Comparison of ENCODE assay signal across 21 mouse cellular contexts in the genomic region with DNA sequence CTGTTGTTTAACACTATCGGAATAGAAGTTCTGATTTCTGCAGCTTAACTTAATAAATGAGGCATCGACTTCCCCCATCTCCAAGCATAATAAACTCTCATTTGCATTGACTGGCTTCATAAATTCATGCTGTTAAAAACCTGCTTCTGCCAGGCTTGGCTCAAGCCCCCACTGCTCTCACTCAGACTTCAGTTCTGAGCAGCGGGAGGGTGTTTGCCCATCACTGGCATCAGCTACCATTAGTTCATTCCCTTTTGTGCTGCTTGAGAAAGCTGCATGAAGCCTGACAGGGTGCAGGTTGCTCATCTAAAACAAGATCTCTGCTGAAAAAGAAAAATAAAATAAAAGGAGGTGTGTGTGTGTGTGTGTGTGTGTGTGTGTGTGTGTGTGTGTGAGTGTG.
A peak's percentile ranks its signal among the peaks of the same experiment; 100 is the strongest.
DNase-seq lines count a peak whose midpoint lies in the region; ATAC-seq and TF ChIP-seq lines count a peak whose summit lies in the region.
"Had no signal": no experiment of that assay in that cellular context is flagged by ENCODE, and none has a peak within 500 bp of the region (broad histone marks: within the 10 kb centered on the region; RNA-seq: fewer than 3 reads in every experiment).

No protein-coding gene starts in this region.

- H3K27ac ChIP-seq in forebrain, embryonic 13.5 days = no peak overlapping the region
- H3K27ac ChIP-seq in forebrain, embryonic 10.5 days = no peak overlapping the region
- no peak overlapping the region for H3K27ac ChIP-seq in midbrain, embryonic 14.5 days (replicated peaks; ENCODE audit: low read depth, low read length)
- no peak overlapping the region for H3K27ac ChIP-seq in midbrain, embryonic 13.5 days
- no peak overlapping the region for H3K27ac ChIP-seq in midbrain, postnatal 0 days (ENCODE audit: low read depth, low read length)
- H3K27ac ChIP-seq: embryonic facial prominence, embryonic 13.5 days; hindbrain, embryonic 12.5 days; limb, embryonic 13.5 days; liver, embryonic 14.5 days; lung, embryonic 15.5 days; macrophage; midbrain, embryonic 12.5 days had no signal

- H3K36me3 ChIP-seq in forebrain, embryonic 13.5 days (ENCODE audit: poor library complexity, severe bottlenecking) = no peaks in the 10 kb centered on the region
- no peaks in the 10 kb centered on the region for H3K36me3 ChIP-seq in forebrain, embryonic 10.5 days (replicated peaks)
- H3K36me3 ChIP-seq in midbrain, embryonic 14.5 days (ENCODE audit: control insufficient read depth, insufficient read depth, low read length) = no peaks in the 10 kb centered on the region
- H3K36me3 ChIP-seq in midbrain, embryonic 13.5 days = no peaks in the 10 kb centered on the region
- no peaks in the 10 kb centered on the region for H3K36me3 ChIP-seq in midbrain, postnatal 0 days (ENCODE audit: insufficient read depth, low read length)
- H3K36me3 ChIP-seq: embryonic facial prominence, embryonic 13.5 days; hindbrain, embryonic 12.5 days; limb, embryonic 13.5 days; lung, embryonic 15.5 days; midbrain, embryonic 12.5 days had no signal

- no peak for TF ChIP-seq CTCF in midbrain, postnatal 0 days (IDR thresholded peaks at IDR 0.05)

- peaks cover 5% of the 10 kb centered on the region; the same call in 1 of the 2 replicates for H3K4me1 ChIP-seq in forebrain, embryonic 13.5 days
- peaks cover 12% of the 10 kb centered on the region for H3K4me1 ChIP-seq in forebrain, embryonic 10.5 days
- peaks cover 7% of the 10 kb centered on the region; the same call in 1 of the 2 replicates for H3K4me1 ChIP-seq in midbrain, embryonic 14.5 days (ENCODE audit: control insufficient read depth, insufficient read depth, low read length)
- H3K4me1 ChIP-seq in midbrain, embryonic 13.5 days (replicated peaks) = peaks cover 12% of the 10 kb centered on the region; the same call in 1 of the 2 replicates
- H3K4me1 ChIP-seq in midbrain, postnatal 0 days (ENCODE audit: insufficient read depth, low read length) = no peaks in the 10 kb centered on the region
- H3K4me1 ChIP-seq: embryonic facial prominence, embryonic 13.5 days; hindbrain, embryonic 12.5 days; limb, embryonic 13.5 days; lung, embryonic 15.5 days had no signal

- H3K4me3 ChIP-seq in forebrain, embryonic 13.5 days = no peak overlapping the region
- no peak overlapping the region for H3K4me3 ChIP-seq in forebrain, embryonic 10.5 days
- no peak overlapping the region for H3K4me3 ChIP-seq in midbrain, embryonic 14.5 days (replicated peaks; ENCODE audit: low read depth, low read length)
- H3K4me3 ChIP-seq in midbrain, embryonic 13.5 days (replicated peaks) = no peak overlapping the region
- no peak overlapping the region for H3K4me3 ChIP-seq in midbrain, postnatal 0 days (ENCODE audit: low read depth, low read length)
- H3K4me3 ChIP-seq: embryonic facial prominence, embryonic 13.5 days; hindbrain, embryonic 12.5 days; limb, embryonic 13.5 days; lung, embryonic 15.5 days; midbrain, embryonic 12.5 days had no signal

- H3K9ac ChIP-seq in forebrain, embryonic 13.5 days = no peak overlapping the region
- H3K9ac ChIP-seq in midbrain, embryonic 14.5 days (replicated peaks; ENCODE audit: low read length) = no peak overlapping the region
- H3K9ac ChIP-seq in midbrain, embryonic 13.5 days (replicated peaks) = no peak overlapping the region
- H3K9ac ChIP-seq in midbrain, postnatal 0 days (replicated peaks; ENCODE audit: low read length, poor library complexity, severe bottlenecking) = no peak overlapping the region
- H3K9ac ChIP-seq: embryonic facial prominence, embryonic 13.5 days; hindbrain, embryonic 12.5 days; limb, embryonic 13.5 days; liver, embryonic 14.5 days; lung, embryonic 15.5 days; midbrain, embryonic 12.5 days had no signal

- no peaks in the 10 kb centered on the region for H3K9me3 ChIP-seq in forebrain, embryonic 13.5 days (replicated peaks)
- H3K9me3 ChIP-seq in forebrain, embryonic 10.5 days = no peaks in the 10 kb centered on the region
- H3K9me3 ChIP-seq in midbrain, embryonic 14.5 days (ENCODE audit: control insufficient read depth, low read length) = no peaks in the 10 kb centered on the region
- no peaks in the 10 kb centered on the region for H3K9me3 ChIP-seq in midbrain, embryonic 13.5 days
- no peaks in the 10 kb centered on the region for H3K9me3 ChIP-seq in midbrain, postnatal 0 days (ENCODE audit: low read length)
- H3K9me3 ChIP-seq: embryonic facial prominence, embryonic 13.5 days; hindbrain, embryonic 12.5 days; limb, embryonic 13.5 days; lung, embryonic 15.5 days; midbrain, embryonic 12.5 days had no signal

- no peak for DNase-seq in forebrain, embryonic 10.5 days (ENCODE audit: extremely low spot score, low spot score)
- peak; percentile 21 for DNase-seq in midbrain, embryonic 14.5 days
- peak; percentile 46 to 78 for DNase-seq in cerebellum, postnatal 14 days
- peak; percentile 61 for DNase-seq in midbrain, postnatal 0 days (ENCODE audit: low spot score)
- no peak for DNase-seq in layer of hippocampus, adult 18-20 months (ENCODE audit: low spot score in 2 of 2)
- no peak for DNase-seq in spleen, adult 12 weeks (ENCODE audit: low spot score)
- DNase-seq: adrenal gland, postnatal 10 days; gastrocnemius, postnatal 36 days; kidney, postnatal 36 days; right cerebral cortex, postnatal 4 days had no signal

- ATAC-seq in forebrain, embryonic 13.5 days = peak; percentile 69
- no peak for ATAC-seq in midbrain, embryonic 14.5 days (ENCODE audit: low FRiP score, low TSS enrichment)
- ATAC-seq in midbrain, embryonic 13.5 days = no peak
- no peak for ATAC-seq in midbrain, postnatal 0 days (ENCODE audit: low FRiP score)
- ATAC-seq: intestine, embryonic 16.5 days; Patski had no signal

- 35% methylated on average over 3 of the region's 3 CpGs for WGBS in forebrain, embryonic 13.5 days
- WGBS in forebrain, embryonic 10.5 days = 59% methylated on average over 3 of the region's 3 CpGs
- WGBS in midbrain, embryonic 14.5 days = 43% methylated on average over 3 of the region's 3 CpGs
- 49% methylated on average over 3 of the region's 3 CpGs for WGBS in midbrain, embryonic 13.5 days
- 35% methylated on average over 3 of the region's 3 CpGs for WGBS in midbrain, postnatal 0 days

- H3K4me2 ChIP-seq in forebrain, embryonic 13.5 days = no peak overlapping the region
- no peak overlapping the region for H3K4me2 ChIP-seq in midbrain, embryonic 14.5 days (ENCODE audit: low read length)
- H3K4me2 ChIP-seq in midbrain, embryonic 13.5 days (replicated peaks) = no peak overlapping the region
- H3K4me2 ChIP-seq in midbrain, postnatal 0 days (ENCODE audit: low read depth, low read length, poor library complexity, severe bottlenecking) = no peak overlapping the region
- H3K4me2 ChIP-seq: embryonic facial prominence, embryonic 13.5 days; hindbrain, embryonic 12.5 days; limb, embryonic 13.5 days; lung, embryonic 15.5 days; midbrain, embryonic 12.5 days had no signal

- H3K27me3 ChIP-seq in forebrain, embryonic 13.5 days = no peaks in the 10 kb centered on the region
- no peaks in the 10 kb centered on the region for H3K27me3 ChIP-seq in forebrain, embryonic 10.5 days (ENCODE audit: poor library complexity, severe bottlenecking)
- H3K27me3 ChIP-seq in midbrain, embryonic 14.5 days (ENCODE audit: control insufficient read depth, insufficient read depth, low read length) = no peaks in the 10 kb centered on the region
- H3K27me3 ChIP-seq in midbrain, embryonic 13.5 days = no peaks in the 10 kb centered on the region
- no peaks in the 10 kb centered on the region for H3K27me3 ChIP-seq in midbrain, postnatal 0 days (ENCODE audit: insufficient read depth, low read length)
- H3K27me3 ChIP-seq: embryonic facial prominence, embryonic 13.5 days; hindbrain, embryonic 12.5 days; limb, embryonic 13.5 days; lung, embryonic 15.5 days; midbrain, embryonic 12.5 days; Patski had no signal

Comparison
In these comparisons a context has a peak if more than half of its experiments do, and no peak if none do; other contexts are left out.
1. DNase-seq: peak in midbrain, embryonic 14.5 days (single experiment), cerebellum, postnatal 14 days (2 of 2) and midbrain, postnatal 0 days (single experiment); none in forebrain, embryonic 10.5 days (single experiment), layer of hippocampus, adult 18-20 months (0 of 2) and spleen, adult 12 weeks (single experiment).